Comparison of ENCODE assay signal across 17 mouse cellular contexts in the genomic region with DNA sequence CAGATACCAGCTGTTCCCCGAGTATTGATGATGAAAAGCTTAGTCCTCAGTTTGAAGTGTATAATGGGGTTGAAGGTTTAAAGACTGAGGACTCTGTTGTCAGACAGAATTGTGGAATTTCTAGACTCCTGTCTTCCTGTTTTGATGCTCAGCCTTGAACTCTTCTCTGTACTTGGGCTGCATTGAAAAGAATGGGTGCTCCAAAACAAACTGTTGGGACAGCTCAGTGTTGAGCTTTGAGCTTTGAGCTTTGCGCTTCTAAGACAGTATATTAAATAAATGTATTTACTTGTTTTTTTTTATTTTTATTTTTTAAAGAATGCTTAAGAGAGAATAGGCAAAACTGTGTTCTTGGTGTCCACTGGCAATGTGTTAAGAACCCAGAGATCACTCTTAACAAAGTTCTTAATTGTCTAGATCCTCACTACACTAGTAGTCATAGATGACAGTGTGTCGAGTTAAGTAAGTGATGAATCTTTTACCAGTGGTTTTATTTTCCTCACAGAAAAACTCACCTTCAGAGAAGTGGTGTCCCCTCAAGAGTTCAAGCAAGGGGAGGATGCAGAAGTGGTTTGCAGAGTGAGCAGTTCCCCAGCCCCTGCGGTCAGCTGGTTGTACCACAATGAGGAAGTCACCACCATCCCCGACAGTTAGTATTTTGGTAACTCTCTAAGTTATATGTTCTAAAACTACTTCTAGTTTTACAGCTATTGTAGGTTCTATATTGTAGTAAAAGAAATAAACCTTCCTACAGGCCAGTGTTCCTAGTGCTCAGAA.
A peak's percentile ranks its signal among the peaks of the same experiment; 100 is the strongest.
DNase-seq lines count a peak whose midpoint lies in the region; ATAC-seq lines count a peak whose summit lies in the region.
"Had no signal": no experiment of that assay in that cellular context is flagged by ENCODE, and none has a peak within 500 bp of the region (broad histone marks: within the 10 kb centered on the region; RNA-seq: fewer than 3 reads in every experiment).

No protein-coding gene starts in this region.

- H3K27ac ChIP-seq in macrophage, result peak overlapping the region; percentile 69
- no peak overlapping the region for H3K27ac ChIP-seq in midbrain, embryonic 15.5 days
- H3K27ac ChIP-seq: embryonic facial prominence, embryonic 13.5 days; forebrain, embryonic 12.5 days; heart, embryonic 13.5 days; hindbrain, embryonic 13.5 days had no signal

- H3K4me3 ChIP-seq in macrophage (ENCODE audit: inconsistent target), result no peak overlapping the region
- no peak overlapping the region for H3K4me3 ChIP-seq in midbrain, embryonic 15.5 days
- H3K4me3 ChIP-seq: embryonic facial prominence, embryonic 13.5 days; forebrain, embryonic 12.5 days; heart, embryonic 13.5 days; hindbrain, embryonic 13.5 days had no signal

- intact Hi-C loops in heart, postnatal 25 days (cut with DNase I), result no loop called here

- peak; percentile 90 for DNase-seq in heart, adult 11 months
- no peak for DNase-seq in heart, postnatal 25 days (ENCODE audit: low spot score)
- DNase-seq in spleen, postnatal 36 days (ENCODE audit: low spot score in 2 of 2), result peak; percentile 17 to 46
- DNase-seq in spleen, postnatal 14 days (ENCODE audit: low spot score in 2 of 2), result no peak
- no peak for DNase-seq in right cerebral cortex, postnatal 25 days
- DNase-seq in layer of hippocampus, adult 11-12 months (ENCODE audit: low spot score), result no peak
- DNase-seq: B cell, adult 2 months; cerebellum, postnatal 14 days; kidney, adult 18-20 months; retina, postnatal 1 day; thymus, adult 18-20 months had no signal

- H3K9ac ChIP-seq in midbrain, embryonic 15.5 days, result no peak overlapping the region
- H3K9ac ChIP-seq: embryonic facial prominence, embryonic 13.5 days; forebrain, embryonic 12.5 days; heart, embryonic 13.5 days; hindbrain, embryonic 13.5 days had no signal

- no peaks in the 10 kb centered on the region for H3K9me3 ChIP-seq in midbrain, embryonic 15.5 days
- H3K9me3 ChIP-seq: embryonic facial prominence, embryonic 13.5 days; forebrain, embryonic 12.5 days; heart, embryonic 13.5 days; hindbrain, embryonic 13.5 days had no signal

- no peak for ATAC-seq in midbrain, embryonic 15.5 days (replicated peaks)

- no peaks in the 10 kb centered on the region for H3K36me3 ChIP-seq in macrophage (ENCODE audit: inconsistent target)
- H3K36me3 ChIP-seq in midbrain, embryonic 15.5 days (replicated peaks), result 0 out of 2 replicates have a peak, but pooled peaks cover 8% of the 10 kb centered on the region
- H3K36me3 ChIP-seq: embryonic facial prominence, embryonic 13.5 days; forebrain, embryonic 12.5 days; heart, embryonic 13.5 days had no signal

- H3K27me3 ChIP-seq in midbrain, embryonic 15.5 days (replicated peaks), result no peaks in the 10 kb centered on the region
- H3K27me3 ChIP-seq: embryonic facial prominence, embryonic 13.5 days; forebrain, embryonic 12.5 days; heart, embryonic 13.5 days; hindbrain, embryonic 13.5 days had no signal

- H3K79me2 ChIP-seq in macrophage (ENCODE audit: inconsistent target), result no peaks in the 10 kb centered on the region

- 29% methylated on average over 5 of the region's 5 CpGs for WGBS in macrophage (ENCODE audit: missing documents)
- 92% methylated on average over 5 of the region's 5 CpGs for whole genome bisulfite sequencing in midbrain, embryonic 15.5 days

- no peaks in the 10 kb centered on the region for H3K4me1 ChIP-seq in midbrain, embryonic 15.5 days
- H3K4me1 ChIP-seq: embryonic facial prominence, embryonic 13.5 days; forebrain, embryonic 12.5 days; heart, embryonic 13.5 days; hindbrain, embryonic 13.5 days had no signal

- no peak overlapping the region for H3K4me2 ChIP-seq in midbrain, embryonic 15.5 days
- H3K4me2 ChIP-seq: embryonic facial prominence, embryonic 13.5 days; forebrain, embryonic 12.5 days; heart, embryonic 13.5 days; hindbrain, embryonic 13.5 days had no signal

Comparison
In these comparisons a context has a peak if more than half of its experiments do, and no peak if none do; other contexts are left out.
1. DNase-seq: peak in heart, adult 11 months (single experiment) and spleen, postnatal 36 days (2 of 2); none in heart, postnatal 25 days (single experiment), spleen, postnatal 14 days (0 of 2), right cerebral cortex, postnatal 25 days (single experiment) and layer of hippocampus, adult 11-12 months (single experiment).